Mouse (Mus musculus) forebrain, embryonic 12.5 days (tissue): ENCODE data around the gene Tert. TPM values are rescaled to one million over a fixed set of nuclear protein-coding genes. Genes with fewer than 3 reads are reported as not detected.

ENCODE experiments used
- ATAC-seq: fragments of 200-750 bp; cut with Nextera tagmentation; 2 replicates; pipeline ENCODE4 v1.8.0; 2017; ENCODE audit warnings: moderate TSS enrichment; ENCODE audit not compliant: low FRiP score
- H3K27ac ChIP-seq: fragments of 300-500 bp; sonication (generic); 2 replicates; pipeline ENCODE4 v1.5.1; 2016; ENCODE audit warnings: mild to moderate bottlenecking
- H3K27me3 ChIP-seq: fragments of 300-500 bp; sonication (generic); 2 replicates; pipeline ENCODE4 v1.6.1; 2016; ENCODE audit warnings: mild to moderate bottlenecking
- H3K36me3 ChIP-seq: fragments of 300-500 bp; sonication (generic); replicated peaks from 2 replicates; pipeline ENCODE4 v1.6.1; 2016; ENCODE audit warnings: mild to moderate bottlenecking
- H3K4me1 ChIP-seq: fragments of 300-500 bp; sonication (generic); 2 replicates; pipeline ENCODE4 v1.6.1; 2016
- H3K4me2 ChIP-seq: fragments of 300-500 bp; sonication (generic); 2 replicates; pipeline ENCODE4 v1.6.1; 2016; ENCODE audit warnings: mild to moderate bottlenecking, moderate library complexity
- H3K4me3 ChIP-seq: fragments of 300-500 bp; sonication (generic); replicated peaks from 2 replicates; pipeline ENCODE4 v1.5.1; 2016; ENCODE audit warnings: mild to moderate bottlenecking
- H3K9ac ChIP-seq: fragments of 300-500 bp; sonication (generic); 2 replicates; pipeline ENCODE4 v1.6.1; 2016; ENCODE audit warnings: mild to moderate bottlenecking
- H3K9me3 ChIP-seq: fragments of 300-500 bp; sonication (generic); 2 replicates; pipeline ENCODE4 v1.6.1; 2016
- WGBS: fragments of 180-500 bp; shearing (Covaris S2); methylation state at CpG from one replicate; pipeline ENCODE4 v1.1.7; 2016; 5-methylcytosine and 5-hydroxymethylcytosine counted together
- polyA plus RNA-seq: library from polyadenylated mRNA; unstranded; fragments of >200 nt; fragmentation: Nextera tagmentation; extraction: Ambion mirVana; gene quantifications from 2 replicates; pipeline ENCODE4 v1.2.1, GENCODE M21; 2016

Gene Tert
- polyA plus RNA-seq, 1 experiment from 2014 or later: 8.0 TPM

- 53% methylated on average over 1 of the region's 1 CpGs for WGBS
- no peaks in the 10 kb centered on the region for H3K9me3 ChIP-seq
- H3K4me1 ChIP-seq: no peaks in the 10 kb centered on the region
- no peaks in the 10 kb centered on the region; the same call in 1 of the 2 replicates for H3K27me3 ChIP-seq
- ATAC-seq: no peak
- H3K36me3 ChIP-seq: no peaks in the 10 kb centered on the region
- no peak overlapping the region for H3K4me2 ChIP-seq
- H3K4me3 ChIP-seq: no peak overlapping the region
- H3K9ac ChIP-seq: no peak overlapping the region
- no peak overlapping the region for H3K27ac ChIP-seq
Measured at GRCm38 (mm10) chr13:73680394-73680793, 53.7 kb downstream of the Tert start.

- no peaks in the 10 kb centered on the region for H3K36me3 ChIP-seq
- no peaks in the 10 kb centered on the region for H3K4me1 ChIP-seq
- ATAC-seq: no peak
- H3K27ac ChIP-seq: no peak overlapping the region
- H3K9ac ChIP-seq: no peak overlapping the region
- H3K27me3 ChIP-seq: no peaks in the 10 kb centered on the region; the same call in 1 of the 2 replicates
- H3K4me2 ChIP-seq: no peak overlapping the region
- H3K9me3 ChIP-seq: no peaks in the 10 kb centered on the region
- 87% methylated on average over 2 of the region's 2 CpGs for WGBS
- H3K4me3 ChIP-seq: no peak overlapping the region
Measured at GRCm38 (mm10) chr13:73682226-73682625, 55.5 kb downstream of the Tert start.

GRCm38 (mm10) chr13:73683682-73684081, 57.0 kb downstream of the Tert start:
- Histone ChIP-seq H3K9me3 (no peaks in the 10 kb centered on the region), H3K27ac (no peak overlapping the region), H3K4me1 (no peaks in the 10 kb centered on the region), H3K4me2 (no peak overlapping the region), H3K9ac (no peak overlapping the region), H3K27me3 (no peaks in the 10 kb centered on the region), H3K36me3 (no peaks in the 10 kb centered on the region), H3K4me3 (no peak overlapping the region)
- ATAC-seq: no peak
- WGBS: 89% methylated on average over 11 of the region's 11 CpGs

- H3K4me3 ChIP-seq: no peak overlapping the region
- no peak for ATAC-seq
- whole genome bisulfite sequencing: 78% methylated on average over 1 of the region's 1 CpGs
Measured at GRCm38 (mm10) chr13:73684412-73684811, 57.7 kb downstream of the Tert start.

GRCm38 (mm10) chr13:73685502-73685901, 58.8 kb downstream of the Tert start:
- no peak overlapping the region for H3K27ac ChIP-seq
- no peaks in the 10 kb centered on the region for H3K9me3 ChIP-seq
- H3K9ac ChIP-seq: no peak overlapping the region
- H3K27me3 ChIP-seq: no peaks in the 10 kb centered on the region
- no peak overlapping the region for H3K4me3 ChIP-seq
- no peak overlapping the region for H3K4me2 ChIP-seq
- no peaks in the 10 kb centered on the region for H3K4me1 ChIP-seq
- ATAC-seq: no peak
- no peaks in the 10 kb centered on the region for H3K36me3 ChIP-seq
- WGBS: 84% methylated on average over 6 of the region's 6 CpGs

More at GRCm38 (mm10) chr13:73684412-73684811, 57.7 kb downstream of the Tert start:
- H3K27me3 ChIP-seq: no peaks in the 10 kb centered on the region
- H3K4me1 ChIP-seq: no peaks in the 10 kb centered on the region
- H3K27ac ChIP-seq: no peak overlapping the region
- H3K4me2 ChIP-seq: no peak overlapping the region
- H3K9me3 ChIP-seq: no peaks in the 10 kb centered on the region
- H3K36me3 ChIP-seq: no peaks in the 10 kb centered on the region
- no peak overlapping the region for H3K9ac ChIP-seq

- 80% methylated on average over 3 of the region's 3 CpGs for WGBS
- no peak overlapping the region for H3K4me2 ChIP-seq
- no peak for ATAC-seq
- no peak overlapping the region for H3K4me3 ChIP-seq
- H3K9ac ChIP-seq: no peak overlapping the region
- no peaks in the 10 kb centered on the region for H3K4me1 ChIP-seq
- H3K36me3 ChIP-seq: no peaks in the 10 kb centered on the region
- no peak overlapping the region for H3K27ac ChIP-seq
- H3K9me3 ChIP-seq: no peaks in the 10 kb centered on the region
- no peaks in the 10 kb centered on the region for H3K27me3 ChIP-seq
Measured at GRCm38 (mm10) chr13:73687601-73688000, 60.9 kb downstream of the Tert start.

GRCm38 (mm10) chr13:73688934-73689333, 62.2 kb downstream of the Tert start:
- WGBS: 75% methylated on average over 4 of the region's 4 CpGs
- ATAC-seq: no peak
- no peak overlapping the region for H3K4me3 ChIP-seq
- no peak overlapping the region for H3K9ac ChIP-seq
- H3K4me1 ChIP-seq: no peaks in the 10 kb centered on the region
- H3K27ac ChIP-seq: no peak overlapping the region
- no peak overlapping the region for H3K4me2 ChIP-seq
- H3K27me3 ChIP-seq: no peaks in the 10 kb centered on the region
- no peaks in the 10 kb centered on the region for H3K36me3 ChIP-seq
- no peaks in the 10 kb centered on the region for H3K9me3 ChIP-seq

GRCm38 (mm10) chr13:73692249-73692868, 65.6 kb downstream of the Tert start:
- Histone ChIP-seq H3K27me3 (no peaks in the 10 kb centered on the region), H3K9ac (no peak overlapping the region), H3K4me3 (no peak overlapping the region)

GRCm38 (mm10) chr13:73693333-73693732, 66.6 kb downstream of the Tert start:
- Histone ChIP-seq H3K4me1 (no peaks in the 10 kb centered on the region), H3K4me2 (no peak overlapping the region), H3K9ac (no peak overlapping the region), H3K27me3 (no peaks in the 10 kb centered on the region), H3K27ac (no peak overlapping the region), H3K9me3 (no peaks in the 10 kb centered on the region), H3K36me3 (no peaks in the 10 kb centered on the region), H3K4me3 (no peak overlapping the region)
- 74% methylated on average over 2 of the region's 2 CpGs for WGBS
- no peak for ATAC-seq

More at GRCm38 (mm10) chr13:73692249-73692868, 65.6 kb downstream of the Tert start:
- Histone ChIP-seq H3K36me3 (no peaks in the 10 kb centered on the region), H3K4me2 (no peak overlapping the region), H3K27ac (no peak overlapping the region), H3K9me3 (no peaks in the 10 kb centered on the region), H3K4me1 (no peaks in the 10 kb centered on the region)
- WGBS: 29% methylated on average over 10 of the region's 10 CpGs
- ATAC-seq: peak; percentile 67; the same call in 1 of the 2 replicates

GRCm38 (mm10) chr13:73694972-73695371, 68.3 kb downstream of the Tert start:
- no peak overlapping the region for H3K27ac ChIP-seq
- H3K4me3 ChIP-seq: no peak overlapping the region
- H3K36me3 ChIP-seq: no peaks in the 10 kb centered on the region
- no peaks in the 10 kb centered on the region for H3K27me3 ChIP-seq
- no peaks in the 10 kb centered on the region for H3K4me1 ChIP-seq
- no peak overlapping the region for H3K9ac ChIP-seq
- WGBS: 100% methylated on average over 1 of the region's 1 CpGs
- ATAC-seq: no peak
- no peaks in the 10 kb centered on the region for H3K9me3 ChIP-seq
- H3K4me2 ChIP-seq: no peak overlapping the region

GRCm38 (mm10) chr13:73696529-73696928, 69.8 kb downstream of the Tert start:
- Histone ChIP-seq H3K4me2 (no peak overlapping the region), H3K9me3 (no peaks in the 10 kb centered on the region), H3K9ac (no peak overlapping the region), H3K36me3 (no peaks in the 10 kb centered on the region), H3K4me1 (no peaks in the 10 kb centered on the region), H3K27ac (no peak overlapping the region), H3K27me3 (no peaks in the 10 kb centered on the region), H3K4me3 (no peak overlapping the region)
- ATAC-seq: no peak
- 81% methylated on average over 3 of the region's 3 CpGs for WGBS
